8 mouse cellular contexts compared by ENCODE assay signal in the genomic region with DNA sequence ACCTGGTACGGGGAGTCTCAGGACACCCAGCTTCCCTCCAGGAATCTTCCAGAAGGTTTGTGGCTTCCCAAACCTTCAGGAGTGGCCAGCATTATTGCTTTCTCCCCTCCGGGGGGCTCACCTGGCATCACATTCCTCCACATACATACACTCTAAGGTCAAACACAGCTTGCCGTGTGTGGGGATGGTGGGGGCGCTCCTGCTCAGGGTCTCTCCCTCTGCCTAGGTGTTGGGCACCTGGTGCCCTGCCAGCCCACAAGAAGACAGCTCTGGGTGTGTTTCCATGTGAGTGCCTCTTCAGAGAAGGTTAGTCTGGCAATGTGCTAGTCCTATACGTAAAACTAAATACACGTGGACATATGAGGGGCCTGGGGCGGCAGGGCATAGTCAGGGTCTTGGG. TPM values are rescaled to one million over a fixed set of nuclear protein-coding genes. Genes with fewer than 3 reads are reported as not detected.
A peak's percentile ranks its signal among the peaks of the same experiment; 100 is the strongest.
DNase-seq lines count a peak whose midpoint lies in the region; ATAC-seq and TF ChIP-seq lines count a peak whose summit lies in the region.

No protein-coding gene starts in this region.

- H3K36me3 ChIP-seq in lung, embryonic 14.5 days (ENCODE audit: insufficient read depth), result no peaks in the 10 kb centered on the region
- no peaks in the 10 kb centered on the region for H3K36me3 ChIP-seq in forebrain, embryonic 14.5 days (ENCODE audit: control insufficient read depth, insufficient read depth, low read length)
- H3K36me3 ChIP-seq in liver, embryonic 14.5 days (replicated peaks; ENCODE audit: control insufficient read depth, insufficient read depth, low read depth), result peaks cover 5% of the 10 kb centered on the region; the same call in 1 of the 2 replicates

- TF ChIP-seq EP300 in liver, embryonic 14.5 days (IDR thresholded peaks at IDR 0.05; ENCODE audit: low read depth), result no peak

- 0 out of 2 replicates have a peak overlapping the region, but pooled peaks have one; percentile 59 for H3K9ac ChIP-seq in lung, embryonic 14.5 days
- H3K9ac ChIP-seq in forebrain, embryonic 14.5 days (ENCODE audit: low read length), result peak overlapping the region; percentile 68; the same call in 1 of the 2 replicates
- no peak overlapping the region; the same call in 1 of the 2 replicates for H3K9ac ChIP-seq in liver, embryonic 14.5 days (replicated peaks)

- peak overlapping the region; percentile 62 for H3K4me3 ChIP-seq in lung, embryonic 14.5 days (ENCODE audit: low read depth, low read length)
- H3K4me3 ChIP-seq in forebrain, embryonic 14.5 days (ENCODE audit: low read depth, low read length), result peak overlapping the region; percentile 51
- H3K4me3 ChIP-seq in liver, embryonic 14.5 days (ENCODE audit: insufficient read depth in 1 of 2, low read depth in 2 of 2, low read length in 2 of 2), result peak overlapping the region; percentile 81 to 89

- WGBS in lung, embryonic 14.5 days, result 33% methylated on average over 7 of the region's 7 CpGs
- WGBS in forebrain, embryonic 14.5 days, result 40% methylated on average over 7 of the region's 7 CpGs
- 62% methylated on average over 7 of the region's 7 CpGs for WGBS in liver, embryonic 14.5 days (ENCODE audit: insufficient replicate concordance)

- ATAC-seq in lung, embryonic 14.5 days (ENCODE audit: insufficient read depth), result no peak
- ATAC-seq in forebrain, embryonic 14.5 days, result no peak
- no peak for ATAC-seq in liver, embryonic 14.5 days (ENCODE audit: insufficient read depth)

- no peaks in the 10 kb centered on the region for H3K9me3 ChIP-seq in lung, embryonic 14.5 days (ENCODE audit: low read depth, low read length)
- no peaks in the 10 kb centered on the region for H3K9me3 ChIP-seq in forebrain, embryonic 14.5 days (replicated peaks; ENCODE audit: control insufficient read depth, low read length)
- no peaks in the 10 kb centered on the region for H3K9me3 ChIP-seq in liver, embryonic 14.5 days (ENCODE audit: control insufficient read depth, low read length)

- H3K4me2 ChIP-seq in lung, embryonic 14.5 days, result peak overlapping the region; percentile 90
- peak overlapping the region; percentile 89 for H3K4me2 ChIP-seq in forebrain, embryonic 14.5 days (ENCODE audit: low read length)
- peak overlapping the region; percentile 94 for H3K4me2 ChIP-seq in liver, embryonic 14.5 days (ENCODE audit: low read depth)

- no peak for DNase-seq in lung, embryonic 14.5 days
- no peak for DNase-seq in lung, postnatal 14 days
- no peak for DNase-seq in forebrain, embryonic 14.5 days (ENCODE audit: low spot score)
- DNase-seq in liver, embryonic 14.5 days (ENCODE audit: low read depth in 3 of 3, low spot score in 3 of 3), result no peak
- peak; percentile 53 to 59 for DNase-seq in thymus, postnatal 10 days (ENCODE audit: low spot score in 2 of 2)
- no peak for DNase-seq in urinary bladder, postnatal 36 days (ENCODE audit: low spot score in 2 of 2)
- DNase-seq in right cerebral cortex, postnatal 4 days, result no peak
- no peak for DNase-seq in cerebellum, postnatal 10 days

- H3K27ac ChIP-seq in lung, embryonic 14.5 days (ENCODE audit: low read depth), result no peak overlapping the region
- H3K27ac ChIP-seq in forebrain, embryonic 14.5 days (ENCODE audit: low read depth, low read length), result no peak overlapping the region
- H3K27ac ChIP-seq in liver, embryonic 14.5 days, result no peak overlapping the region

- 0 out of 2 replicates have a peak, but pooled peaks cover 14% of the 10 kb centered on the region for H3K27me3 ChIP-seq in lung, embryonic 14.5 days (ENCODE audit: insufficient read depth, low read length)
- 0 out of 2 replicates have a peak, but pooled peaks cover 12% of the 10 kb centered on the region for H3K27me3 ChIP-seq in forebrain, embryonic 14.5 days (replicated peaks; ENCODE audit: control insufficient read depth, insufficient read depth, low read length)
- peaks cover 10% of the 10 kb centered on the region for H3K27me3 ChIP-seq in liver, embryonic 14.5 days (ENCODE audit: control insufficient read depth, insufficient read depth, low read length)

- H3K4me1 ChIP-seq in lung, embryonic 14.5 days (ENCODE audit: insufficient read depth), result peaks cover 4% of the 10 kb centered on the region; the same call in 1 of the 2 replicates
- H3K4me1 ChIP-seq in forebrain, embryonic 14.5 days (ENCODE audit: control insufficient read depth, insufficient read depth, low read length), result peaks cover 7% of the 10 kb centered on the region; the same call in 1 of the 2 replicates
- peaks cover 4 to 8% of the 10 kb centered on the region in 2 experiments for H3K4me1 ChIP-seq in liver, embryonic 14.5 days (replicated peaks; ENCODE audit: control insufficient read depth in 2 of 2, insufficient read depth in 2 of 2, low read length in 1 of 2)

- TF ChIP-seq CTCF in lung, embryonic 14.5 days (IDR thresholded peaks at IDR 0.05; ENCODE audit: low read depth), result no peak
- TF ChIP-seq CTCF in liver, embryonic 14.5 days (IDR thresholded peaks at IDR 0.05; ENCODE audit: low read depth), result no peak

RNA-seq across cellular contexts. Expression of gene Phf19, which starts 1.2 kb away (rescaled TPM):
- polyA plus RNA-seq in lung, embryonic 14.5 days (2014; fragmentation: Nextera tagmentation; extraction: Ambion mirVana), result 3.3 and 4.9 TPM in 2 replicates
- polyA plus RNA-seq in forebrain, embryonic 14.5 days (2014; fragmentation: Nextera tagmentation; extraction: Ambion mirVana), result 4.7 and 6.2 TPM in 2 replicates
- 2.9 and 3.5 TPM in 2 replicates for polyA plus RNA-seq in liver, embryonic 14.5 days (2012; rRNA removed)
- 2.8 TPM in 2 replicates for polyA plus RNA-seq in liver, embryonic 14.5 days (2014; fragmentation: Nextera tagmentation; extraction: Ambion mirVana)

RNA-seq across cellular contexts. Expression of gene Psmd5, which starts 37.8 kb away (rescaled TPM):
- 117 and 121 TPM in 2 replicates for polyA plus RNA-seq in lung, embryonic 14.5 days (2014; fragmentation: Nextera tagmentation; extraction: Ambion mirVana)
- polyA plus RNA-seq in forebrain, embryonic 14.5 days (2014; fragmentation: Nextera tagmentation; extraction: Ambion mirVana), result 120 and 129 TPM in 2 replicates
- 23.2 and 36.5 TPM in 2 replicates for polyA plus RNA-seq in liver, embryonic 14.5 days (2012; rRNA removed)
- polyA plus RNA-seq in liver, embryonic 14.5 days (2014; fragmentation: Nextera tagmentation; extraction: Ambion mirVana), result 84.1 and 96.0 TPM in 2 replicates

RNA-seq across cellular contexts. Expression of gene Cutal, which starts 38.4 kb away (rescaled TPM):
- 0.57 and 0.64 TPM in 2 replicates for polyA plus RNA-seq in lung, embryonic 14.5 days (2014; fragmentation: Nextera tagmentation; extraction: Ambion mirVana)
- 0.08 and 0.16 TPM in 2 replicates for polyA plus RNA-seq in forebrain, embryonic 14.5 days (2014; fragmentation: Nextera tagmentation; extraction: Ambion mirVana)
- polyA plus RNA-seq in liver, embryonic 14.5 days (2012; rRNA removed), result 2.6 and 4.0 TPM in 2 replicates
- polyA plus RNA-seq in liver, embryonic 14.5 days (2014; fragmentation: Nextera tagmentation; extraction: Ambion mirVana), result 4.0 and 4.4 TPM in 2 replicates

RNA-seq across cellular contexts. Expression of gene Traf1, which starts 49.0 kb away (rescaled TPM):
- 0.79 and 1.4 TPM in 2 replicates for polyA plus RNA-seq in lung, embryonic 14.5 days (2014; fragmentation: Nextera tagmentation; extraction: Ambion mirVana)
- polyA plus RNA-seq in forebrain, embryonic 14.5 days (2014; fragmentation: Nextera tagmentation; extraction: Ambion mirVana), result 0.42 and 0.76 TPM in 2 replicates
- polyA plus RNA-seq in liver, embryonic 14.5 days (2012; rRNA removed), result 0.07 and 0.12 TPM in 2 replicates
- 0.32 TPM in 1 of 2 replicates, not detected in the other for polyA plus RNA-seq in liver, embryonic 14.5 days (2014; fragmentation: Nextera tagmentation; extraction: Ambion mirVana)

Comparison
In these comparisons a context has a peak if more than half of its experiments do, and no peak if none do; other contexts are left out.
1. DNase-seq: peak in thymus, postnatal 10 days (2 of 2); none in lung, embryonic 14.5 days (single experiment), lung, postnatal 14 days (single experiment), forebrain, embryonic 14.5 days (single experiment), liver, embryonic 14.5 days (0 of 3), urinary bladder, postnatal 36 days (0 of 2), right cerebral cortex, postnatal 4 days (single experiment) and cerebellum, postnatal 10 days (0 of 2).
2. Peak in every context shown above with its lines, with median percentiles within 50 percentile points of each other: H3K4me2 ChIP-seq and H3K4me3 ChIP-seq.